Mouse (Mus musculus): ENCODE measurements at regions not wholly inside any gene's neighbourhood (a gene's known extent, or its start where the extent isn't known, plus 50 kb on each side); places are given as distances from the start of the nearest gene placed in this dataset.

- no peak for DNase-seq (ENCODE audit: extremely low spot score in 1 of 2, low spot score in 1 of 2)
Measured at GRCm38 (mm10) chr9:24833766-24834165, 59.7 kb upstream of the Tbx20 start.

- DNase-seq (ENCODE audit: extremely low spot score in 1 of 2, low spot score in 1 of 2): no peak
Measured at GRCm38 (mm10) chr9:24848210-24848609, 74.1 kb upstream of the Tbx20 start.

GRCm38 (mm10) chr9:24859459-24859858 lies 85.4 kb upstream of the Tbx20 start:
- no peak for DNase-seq (ENCODE audit: extremely low spot score in 1 of 2, low spot score in 1 of 2)

GRCm38 (mm10) chr9:24866390-24867173 lies 92.5 kb upstream of the Tbx20 start:
- no peak for DNase-seq (ENCODE audit: extremely low spot score in 1 of 2, low spot score in 1 of 2)

GRCm38 (mm10) chr9:24868746-24869145 lies 94.6 kb upstream of the Tbx20 start:
- no peak for DNase-seq (ENCODE audit: extremely low spot score in 1 of 2, low spot score in 1 of 2)

GRCm38 (mm10) chr9:24874434-24875143 lies 100.5 kb upstream of the Tbx20 start:
- DNase-seq (ENCODE audit: extremely low spot score in 1 of 2, low spot score in 1 of 2): no peak

GRCm38 (mm10) chr9:24878384-24879174 lies 104.5 kb upstream of the Tbx20 start:
- no peak for DNase-seq (ENCODE audit: extremely low spot score in 1 of 2, low spot score in 1 of 2)

- no peak for DNase-seq (ENCODE audit: extremely low spot score in 1 of 2, low spot score in 1 of 2)
Measured at GRCm38 (mm10) chr9:24879662-24880061, 105.6 kb upstream of the Tbx20 start.

- no peak for DNase-seq (ENCODE audit: extremely low spot score in 1 of 2, low spot score in 1 of 2)
Measured at GRCm38 (mm10) chr9:24884011-24884410, 109.9 kb upstream of the Tbx20 start.

- DNase-seq (ENCODE audit: extremely low spot score in 1 of 2, low spot score in 1 of 2): no peak
Measured at GRCm38 (mm10) chr9:24888282-24888681, 114.2 kb upstream of the Tbx20 start.

GRCm38 (mm10) chr9:24896498-24897261 lies 122.6 kb upstream of the Tbx20 start:
- DNase-seq (ENCODE audit: extremely low spot score in 1 of 2, low spot score in 1 of 2): no peak

GRCm38 (mm10) chr9:24899206-24899928 lies 125.3 kb upstream of the Tbx20 start:
- DNase-seq (ENCODE audit: extremely low spot score in 1 of 2, low spot score in 1 of 2): no peak

- DNase-seq (ENCODE audit: extremely low spot score in 1 of 2, low spot score in 1 of 2): no peak
Measured at GRCm38 (mm10) chr9:24903706-24904105, 129.6 kb upstream of the Tbx20 start.

- DNase-seq (ENCODE audit: extremely low spot score in 1 of 2, low spot score in 1 of 2): peak; percentile 3 to 9
Measured at GRCm38 (mm10) chr9:24909086-24909979, 135.2 kb upstream of the Tbx20 start.

GRCm38 (mm10) chr9:24910738-24911137 lies 136.6 kb upstream of the Tbx20 start:
- no peak for DNase-seq (ENCODE audit: extremely low spot score in 1 of 2, low spot score in 1 of 2)

GRCm38 (mm10) chr9:24920031-24920445 lies 145.9 kb upstream of the Tbx20 start:
- no peak for DNase-seq (ENCODE audit: extremely low spot score in 1 of 2, low spot score in 1 of 2)

- DNase-seq (ENCODE audit: extremely low spot score in 1 of 2, low spot score in 1 of 2): no peak
Measured at GRCm38 (mm10) chr9:24922051-24922860, 148.2 kb upstream of the Tbx20 start.

GRCm38 (mm10) chr9:24923514-24923913 lies 149.4 kb upstream of the Tbx20 start:
- no peak for DNase-seq (ENCODE audit: extremely low spot score in 1 of 2, low spot score in 1 of 2)

All from layer of hippocampus, postnatal 25 days (tissue).